Mouse (Mus musculus) intestine, embryonic 16.5 days (tissue): ENCODE measurements around the gene Trmt1. TPM values are rescaled to one million over a fixed set of nuclear protein-coding genes. Genes with fewer than 3 reads are reported as not detected.
A peak's percentile ranks its signal among the peaks of the same experiment; 100 is the strongest.

Experiments
- ATAC-seq: fragments of 200-750 bp; cut with Nextera tagmentation; 2 replicates; pipeline ENCODE4 v1.8.0; 2017; ENCODE audit warnings: moderate TSS enrichment, moderate library complexity
- H3K27ac ChIP-seq: fragments of 300-500 bp; sonication (generic); 2 replicates; pipeline ENCODE4 v1.5.1; 2014; ENCODE audit warnings: mild to moderate bottlenecking, low read length
- H3K27me3 ChIP-seq: fragments of 300-500 bp; sonication (generic); replicated peaks from 2 replicates; pipeline ENCODE4 v1.6.1; 2014; ENCODE audit warnings: low read length, control low read depth, mixed read lengths; ENCODE audit not compliant: control insufficient read depth, insufficient read depth
- H3K36me3 ChIP-seq: fragments of 300-500 bp; sonication (generic); 2 replicates; pipeline ENCODE4 v1.6.1; 2014; ENCODE audit warnings: low read length, control low read depth; ENCODE audit not compliant: control insufficient read depth, insufficient read depth
- H3K4me1 ChIP-seq: fragments of 300-500 bp; sonication (generic); 2 replicates; pipeline ENCODE4 v1.6.1; 2014; ENCODE audit warnings: low read length, control low read depth, mixed read lengths; ENCODE audit not compliant: control insufficient read depth, insufficient read depth
- H3K4me2 ChIP-seq: fragments of 300-500 bp; sonication (generic); 2 replicates; pipeline ENCODE4 v1.6.1; 2014; ENCODE audit warnings: low read depth, low read length, control low read depth
- H3K4me3 ChIP-seq: fragments of 300-500 bp; sonication (generic); 2 replicates; pipeline ENCODE4 v1.5.1; 2014; ENCODE audit warnings: mild to moderate bottlenecking, low read length
- H3K9ac ChIP-seq: fragments of 300-500 bp; sonication (generic); 2 replicates; pipeline ENCODE4 v1.6.1; 2014; ENCODE audit warnings: low read depth, low read length
- H3K9me3 ChIP-seq: fragments of 300-500 bp; sonication (generic); 2 replicates; pipeline ENCODE4 v1.6.1; 2016; ENCODE audit warnings: low read length, control low read depth; ENCODE audit not compliant: control insufficient read depth
- WGBS: fragments of 180-500 bp; shearing (Covaris S2); extraction: QIAGEN DNeasy Blood & Tissue Kit; methylation state at CpG from one replicate; pipeline ENCODE4 v1.1.7; 2014; 5-methylcytosine and 5-hydroxymethylcytosine counted together
- polyA plus RNA-seq: library from polyadenylated mRNA; unstranded; fragments of >200 nt; fragmentation: Nextera tagmentation; extraction: Ambion mirVana; gene quantifications from 2 replicates; pipeline ENCODE4 v1.2.1, GENCODE M21; 2015

The Trmt1 gene
- polyA plus RNA-seq, 1 experiment from 2014 or later = 67.1 TPM

- Histone ChIP-seq H3K27ac (no peak overlapping the region), H3K4me3 (no peak overlapping the region), H3K9ac (no peak overlapping the region), H3K27me3 (peaks cover 28% of the 10 kb centered on the region), H3K36me3 (peaks cover 15% of the 10 kb centered on the region), H3K9me3 (no peaks in the 10 kb centered on the region), H3K4me1 (peaks cover 13% of the 10 kb centered on the region), H3K4me2 (no peak overlapping the region)
- ATAC-seq = peak; percentile 20; the same call in 1 of the 2 replicates
- WGBS = 60% methylated on average over 7 of the region's 7 CpGs
Measured at GRCm38 (mm10) chr8:84699861-84700322, 13.8 kb downstream of the Trmt1 start.

- ATAC-seq = no peak
- H3K9me3 ChIP-seq = no peaks in the 10 kb centered on the region
- WGBS = 78% methylated on average over 5 of the region's 5 CpGs
- no peak overlapping the region for H3K9ac ChIP-seq
- H3K36me3 ChIP-seq = peaks cover 15% of the 10 kb centered on the region
- no peak overlapping the region for H3K4me2 ChIP-seq
- H3K4me3 ChIP-seq = no peak overlapping the region
- peaks cover 19% of the 10 kb centered on the region for H3K4me1 ChIP-seq
- H3K27ac ChIP-seq = peak overlapping the region; percentile 37; the same call in 1 of the 2 replicates
- peaks cover 35% of the 10 kb centered on the region for H3K27me3 ChIP-seq
Measured at GRCm38 (mm10) chr8:84700526-84700925, 14.4 kb downstream of the Trmt1 start.

- Histone ChIP-seq H3K4me3 (peak within 1 kb of the TSS; percentile 33), H3K9me3 (no peaks in the 10 kb centered on the region), H3K27ac (peak within 1 kb of the TSS; percentile 37), H3K4me1 (peaks cover 21% of the 10 kb centered on the region), H3K4me2 (peak within 1 kb of the TSS; percentile 30), H3K9ac (peak within 1 kb of the TSS; percentile 40), H3K36me3 (peaks cover 13% of the 10 kb centered on the region; the same call in 1 of the 2 replicates), H3K27me3 (peaks cover 37% of the 10 kb centered on the region)
- ATAC-seq = peak; percentile 73
- 12% methylated on average over 34 of the region's 34 CpGs for WGBS
Measured at GRCm38 (mm10) chr8:84700941-84701911, 15.1 kb downstream of the Trmt1 start, which contains the start of gene Lyl1. TSS of gene Lyl1 (plus strand) at chr8:84701457.

- no peak for ATAC-seq
- WGBS = 79% methylated on average over 9 of the region's 9 CpGs
- H3K36me3 ChIP-seq = peaks cover 9% of the 10 kb centered on the region; the same call in 1 of the 2 replicates
- peaks cover 32% of the 10 kb centered on the region for H3K4me1 ChIP-seq
- H3K4me3 ChIP-seq = peak overlapping the region; percentile 33
- peak overlapping the region; percentile 39; the same call in 1 of the 2 replicates for H3K9ac ChIP-seq
- H3K4me2 ChIP-seq = 0 out of 2 replicates have a peak overlapping the region, but pooled peaks have one; percentile 28
- H3K27me3 ChIP-seq = peaks cover 50% of the 10 kb centered on the region
- H3K27ac ChIP-seq = no peak overlapping the region
- no peaks in the 10 kb centered on the region for H3K9me3 ChIP-seq
Measured at GRCm38 (mm10) chr8:84702561-84702960, 16.5 kb downstream of the Trmt1 start.

GRCm38 (mm10) chr8:84702963-84703465, 16.9 kb downstream of the Trmt1 start:
- peaks cover 37% of the 10 kb centered on the region for H3K4me1 ChIP-seq
- peaks cover 54% of the 10 kb centered on the region for H3K27me3 ChIP-seq
- no peak overlapping the region for H3K4me3 ChIP-seq

GRCm38 (mm10) chr8:84703466-84704249, 17.6 kb downstream of the Trmt1 start:
- Histone ChIP-seq H3K36me3 (0 out of 2 replicates have a peak, but pooled peaks cover 3% of the 10 kb centered on the region), H3K4me3 (peak overlapping the region; percentile 36), H3K9me3 (no peaks in the 10 kb centered on the region), H3K4me1 (peaks cover 40% of the 10 kb centered on the region), H3K4me2 (peak overlapping the region; percentile 60), H3K9ac (peak overlapping the region; percentile 49), H3K27me3 (peaks cover 59% of the 10 kb centered on the region), H3K27ac (no peak overlapping the region; the same call in 1 of the 2 replicates)
- no peak for ATAC-seq
- 17% methylated on average over 38 of the region's 38 CpGs for WGBS

More at GRCm38 (mm10) chr8:84702963-84703465, 16.9 kb downstream of the Trmt1 start:
- H3K4me2 ChIP-seq = 0 out of 2 replicates have a peak overlapping the region, but pooled peaks have one; percentile 28
- 78% methylated on average over 6 of the region's 6 CpGs for WGBS
- H3K9ac ChIP-seq = no peak overlapping the region
- ATAC-seq = no peak
- H3K27ac ChIP-seq = no peak overlapping the region
- H3K9me3 ChIP-seq = no peaks in the 10 kb centered on the region
- H3K36me3 ChIP-seq = peaks cover 5% of the 10 kb centered on the region; the same call in 1 of the 2 replicates

- H3K9me3 ChIP-seq = no peaks in the 10 kb centered on the region
- no peak; the same call in 1 of the 2 replicates for ATAC-seq
- H3K9ac ChIP-seq = peak overlapping the region; percentile 49
- peak overlapping the region; percentile 60 for H3K4me2 ChIP-seq
- H3K36me3 ChIP-seq = 0 out of 2 replicates have a peak, but pooled peaks cover 3% of the 10 kb centered on the region
- H3K27ac ChIP-seq = peak overlapping the region; percentile 28; the same call in 1 of the 2 replicates
- WGBS = 6% methylated on average over 16 of the region's 16 CpGs
- peaks cover 61% of the 10 kb centered on the region for H3K27me3 ChIP-seq
- peak overlapping the region; percentile 36 for H3K4me3 ChIP-seq
- H3K4me1 ChIP-seq = peaks cover 46% of the 10 kb centered on the region
Measured at GRCm38 (mm10) chr8:84704356-84704755, 18.2 kb downstream of the Trmt1 start.

- 5% methylated on average over 61 of the region's 61 CpGs for WGBS
- Histone ChIP-seq H3K4me2 (peak overlapping the region; percentile 27; the same call in 1 of the 2 replicates), H3K9ac (0 out of 2 replicates have a peak overlapping the region, but pooled peaks have one; percentile 19), H3K36me3 (0 out of 2 replicates have a peak, but pooled peaks cover 3% of the 10 kb centered on the region), H3K4me3 (peak overlapping the region; percentile 36), H3K27me3 (peaks cover 61% of the 10 kb centered on the region), H3K27ac (no peak overlapping the region; the same call in 1 of the 2 replicates), H3K4me1 (peaks cover 46% of the 10 kb centered on the region), H3K9me3 (no peaks in the 10 kb centered on the region)
- ATAC-seq = no peak
Measured at GRCm38 (mm10) chr8:84704867-84705831, 19.0 kb downstream of the Trmt1 start.
